Mouse (Mus musculus) C2C12 (cell line): Measurements from ENCODE around the gene Fmnl3.

ENCODE experiments used
- CEBPB ChIP-seq: IDR thresholded peaks from one replicate; pipeline ENCODE4 v1.6.1; 2011; ENCODE audit warnings: low read depth, mild to moderate bottlenecking, control low read depth, moderate library complexity
- CTCF ChIP-seq: IDR thresholded peaks from one replicate; pipeline ENCODE4 v1.5.1; 2011; ENCODE audit not compliant: control insufficient read depth, insufficient read depth, insufficient read length
- FOSL1 ChIP-seq: IDR thresholded peaks from one replicate; pipeline ENCODE4 v1.8.0; 2011; ENCODE audit warnings: mild to moderate bottlenecking, low read length; ENCODE audit not compliant: poor library complexity, insufficient read depth, severe bottlenecking
- MAX ChIP-seq: IDR thresholded peaks from one replicate; pipeline ENCODE4 v1.6.1; 2011; ENCODE audit warnings: mild to moderate bottlenecking, control low read depth
- MYOD1 ChIP-seq: IDR thresholded peaks from one replicate; pipeline ENCODE4 v1.6.1; 2011; ENCODE audit warnings: low read depth; ENCODE audit not compliant: control insufficient read depth, insufficient read length
- MYOG ChIP-seq: IDR thresholded peaks from one replicate; pipeline ENCODE4 v1.6.1; 2011; ENCODE audit not compliant: control insufficient read depth, insufficient read length; ENCODE audit errors: extremely low read depth
- USF1 ChIP-seq: IDR thresholded peaks from one replicate; pipeline ENCODE4 v1.6.1; 2011; ENCODE audit warnings: low read depth, mild to moderate bottlenecking, control low read depth, moderate library complexity

GRCm38 (mm10) chr15:99386796-99387195 lies 16.5 kb upstream of the Fmnl3 start:
- TF ChIP-seq MAX (no peak), CTCF (no peak), USF1 (no peak), MYOG (no peak), MYOD1 (no peak), CEBPB (no peak), FOSL1 (no peak)
